ENCODE assay signal across 19 mouse cellular contexts in the genomic region with DNA sequence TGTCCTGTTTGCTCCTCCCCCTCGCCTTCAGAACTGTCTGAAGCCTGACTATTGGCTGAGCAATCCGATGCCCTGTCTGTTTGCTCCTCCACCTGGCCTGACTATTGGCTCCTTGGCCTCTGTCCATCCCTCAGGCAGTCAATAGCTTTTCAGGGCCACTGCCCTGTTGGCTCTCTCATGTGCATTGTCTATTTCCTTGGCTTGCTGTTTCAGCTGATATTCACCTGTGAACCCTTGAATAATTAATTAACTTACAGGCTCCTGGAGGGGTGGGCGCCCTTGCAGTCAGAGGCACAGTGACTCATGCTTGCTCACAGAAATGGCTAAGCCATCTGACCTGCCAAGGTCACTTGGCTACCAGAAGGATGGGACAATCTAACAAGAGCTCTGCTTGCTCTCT. TPM values are rescaled to one million over a fixed set of nuclear protein-coding genes. Genes with fewer than 3 reads are reported as not detected.
DNase-seq lines count a peak whose midpoint lies in the region; ATAC-seq lines count a peak whose summit lies in the region.
"Had no signal": no experiment of that assay in that cellular context is flagged by ENCODE, and none has a peak within 500 bp of the region (broad histone marks: within the 10 kb centered on the region; RNA-seq: fewer than 3 reads in every experiment).

No protein-coding gene starts in this region.

- H3K4me2 ChIP-seq in midbrain, embryonic 14.5 days (ENCODE audit: low read length): no peak overlapping the region
- H3K4me2 ChIP-seq: embryonic facial prominence, embryonic 12.5 days; heart, embryonic 15.5 days; limb, embryonic 12.5 days had no signal

- DNase-seq in adrenal gland, adult (ENCODE audit: inconsistent age in 2 of 2, low spot score in 1 of 2): peak; percentile 30 to 74
- no peak for DNase-seq in adrenal gland, adult 18-20 months (ENCODE audit: low spot score in 2 of 2)
- DNase-seq in kidney, adult 9 months: peak; percentile 31
- DNase-seq in kidney, adult 8-10 months: no peak
- DNase-seq in adrenal gland, postnatal 14 days: peak; percentile 42
- DNase-seq in kidney, postnatal 10 days: peak; percentile 41
- DNase-seq in left cerebral cortex, adult 9 months (ENCODE audit: low spot score in 2 of 2): no peak
- no peak for DNase-seq in midbrain, embryonic 14.5 days
- DNase-seq: cerebellum, adult 9-10 months; forebrain, postnatal 0 days; heart, adult 2 months; lung, postnatal 14 days; spleen, adult 18-20 months; thymus, adult 18-20 months had no signal

- no peak overlapping the region for H3K27ac ChIP-seq in midbrain, embryonic 14.5 days (replicated peaks; ENCODE audit: low read depth, low read length)
- H3K27ac ChIP-seq: embryonic facial prominence, embryonic 12.5 days; heart, adult 2 months; heart, embryonic 15.5 days; limb, embryonic 12.5 days had no signal

- H3K27me3 ChIP-seq in midbrain, embryonic 14.5 days (ENCODE audit: control insufficient read depth, insufficient read depth, low read length): no peaks in the 10 kb centered on the region
- H3K27me3 ChIP-seq: embryonic facial prominence, embryonic 12.5 days; heart, embryonic 15.5 days; limb, embryonic 12.5 days; megakaryocyte, embryonic 14.5 days had no signal

- no peak overlapping the region for H3K4me3 ChIP-seq in midbrain, embryonic 14.5 days (replicated peaks; ENCODE audit: low read depth, low read length)
- H3K4me3 ChIP-seq: embryonic facial prominence, embryonic 12.5 days; heart, adult 2 months; heart, embryonic 15.5 days; limb, embryonic 12.5 days; megakaryocyte, embryonic 14.5 days had no signal

- no peak overlapping the region for H3K9ac ChIP-seq in midbrain, embryonic 14.5 days (replicated peaks; ENCODE audit: low read length)
- H3K9ac ChIP-seq: embryonic facial prominence, embryonic 12.5 days; forebrain, postnatal 0 days; heart, embryonic 15.5 days; limb, embryonic 12.5 days had no signal

- WGBS in midbrain, embryonic 14.5 days: 69% methylated on average over 3 of the region's 3 CpGs

- no peak for ATAC-seq in midbrain, embryonic 14.5 days (ENCODE audit: low FRiP score, low TSS enrichment)
- ATAC-seq: forebrain, postnatal 0 days; midbrain, embryonic 16.5 days had no signal

- H3K4me1 ChIP-seq in midbrain, embryonic 14.5 days (ENCODE audit: control insufficient read depth, insufficient read depth, low read length): 0 out of 2 replicates have a peak, but pooled peaks cover 1% of the 10 kb centered on the region
- H3K4me1 ChIP-seq: heart, embryonic 15.5 days; megakaryocyte, embryonic 14.5 days had no signal

- H3K9me3 ChIP-seq in midbrain, embryonic 14.5 days (ENCODE audit: control insufficient read depth, low read length): no peaks in the 10 kb centered on the region
- H3K9me3 ChIP-seq: embryonic facial prominence, embryonic 12.5 days; heart, embryonic 15.5 days; limb, embryonic 12.5 days had no signal

- no peaks in the 10 kb centered on the region for H3K36me3 ChIP-seq in midbrain, embryonic 14.5 days (ENCODE audit: control insufficient read depth, insufficient read depth, low read length)
- H3K36me3 ChIP-seq: embryonic facial prominence, embryonic 12.5 days; heart, embryonic 15.5 days; limb, embryonic 12.5 days had no signal

RNA-seq across cellular contexts. Expression of a gene that starts 52.4 kb away (rescaled TPM):
- total RNA-seq in adrenal gland, adult 18-20 months (2021): 10 to 100 TPM; 15.4 to 20.7 TPM
- total RNA-seq in adrenal gland, postnatal 14 days (2021): 14.3 TPM in 2 replicates
- 29.3 and 35.2 TPM in 2 replicates for polyA plus RNA-seq in midbrain, embryonic 14.5 days (2014; fragmentation: Nextera tagmentation; extraction: Ambion mirVana)

Comparison
In these comparisons a context has a peak if more than half of its experiments do, and no peak if none do; other contexts are left out.
1. DNase-seq: peak in adrenal gland, adult (2 of 2), kidney, adult 9 months (single experiment), adrenal gland, postnatal 14 days (single experiment) and kidney, postnatal 10 days (single experiment); none in adrenal gland, adult 18-20 months (0 of 2), kidney, adult 8-10 months (0 of 2), left cerebral cortex, adult 9 months (0 of 2) and midbrain, embryonic 14.5 days (single experiment).